In genomic region chr6:21697641-21698040, GRCm38 (mm10) we compare ENCODE assay signal across 25 mouse cellular contexts.
DNase-seq lines count a peak whose midpoint lies in the region; ATAC-seq and TF ChIP-seq lines count a peak whose summit lies in the region.
"Had no signal": no experiment of that assay in that cellular context is flagged by ENCODE, and none has a peak within 500 bp of the region (broad histone marks: within the 10 kb centered on the region; RNA-seq: fewer than 3 reads in every experiment).

No protein-coding gene starts in this region.

- DNase-seq in hindbrain, embryonic 14.5 days (ENCODE audit: low spot score): no peak
- DNase-seq in hindbrain, postnatal 0 days (ENCODE audit: low spot score): peak; percentile 36
- DNase-seq in hindbrain, embryonic 11.5 days (ENCODE audit: low spot score): no peak
- peak; percentile 39 for DNase-seq in midbrain, embryonic 11.5 days (ENCODE audit: low spot score, missing footprints)
- DNase-seq in midbrain, embryonic 10.5 days (ENCODE audit: low spot score): no peak
- peak; percentile 52 for DNase-seq in midbrain, postnatal 0 days (ENCODE audit: low spot score)
- DNase-seq: adrenal gland, adult 8-10 months; adrenal gland, postnatal 14 days; adrenal gland, postnatal 36 days; B cell, adult 2 months; cerebellum, adult 11-12 months; cerebellum, adult 2 months; cerebellum, adult 9-10 months; cerebellum, postnatal 10 days; cerebellum, postnatal 25 days had no signal

- no peak overlapping the region for H3K4me2 ChIP-seq in hindbrain, embryonic 15.5 days
- no peak overlapping the region for H3K4me2 ChIP-seq in hindbrain, embryonic 14.5 days (replicated peaks)
- no peak overlapping the region for H3K4me2 ChIP-seq in hindbrain, postnatal 0 days (ENCODE audit: low read depth, low read length)
- H3K4me2 ChIP-seq in hindbrain, embryonic 11.5 days (replicated peaks; ENCODE audit: low read depth, low read length): no peak overlapping the region
- no peak overlapping the region for H3K4me2 ChIP-seq in midbrain, embryonic 11.5 days
- H3K4me2 ChIP-seq in midbrain, postnatal 0 days (ENCODE audit: low read depth, low read length, poor library complexity, severe bottlenecking): no peak overlapping the region
- H3K4me2 ChIP-seq in midbrain, embryonic 15.5 days: no peak overlapping the region
- H3K4me2 ChIP-seq: embryonic facial prominence, embryonic 12.5 days; forebrain, embryonic 13.5 days had no signal

- no peaks in the 10 kb centered on the region for H3K36me3 ChIP-seq in hindbrain, embryonic 15.5 days
- H3K36me3 ChIP-seq in hindbrain, embryonic 14.5 days (replicated peaks; ENCODE audit: control insufficient read depth, insufficient read depth): no peaks in the 10 kb centered on the region
- no peaks in the 10 kb centered on the region for H3K36me3 ChIP-seq in hindbrain, postnatal 0 days (ENCODE audit: insufficient read depth, low read length)
- no peaks in the 10 kb centered on the region for H3K36me3 ChIP-seq in hindbrain, embryonic 11.5 days (ENCODE audit: control insufficient read depth, insufficient read depth, low read length)
- H3K36me3 ChIP-seq in midbrain, embryonic 11.5 days (ENCODE audit: control insufficient read depth, insufficient read depth, low read length): no peaks in the 10 kb centered on the region
- no peaks in the 10 kb centered on the region for H3K36me3 ChIP-seq in midbrain, embryonic 10.5 days
- no peaks in the 10 kb centered on the region for H3K36me3 ChIP-seq in midbrain, postnatal 0 days (ENCODE audit: insufficient read depth, low read length)
- H3K36me3 ChIP-seq in midbrain, embryonic 15.5 days (replicated peaks): no peaks in the 10 kb centered on the region
- H3K36me3 ChIP-seq: embryonic facial prominence, embryonic 10.5 days; embryonic facial prominence, embryonic 12.5 days; G1E had no signal

- WGBS in hindbrain, embryonic 15.5 days: 46% methylated on average over 3 of the region's 3 CpGs
- WGBS in hindbrain, embryonic 14.5 days: 54% methylated on average over 3 of the region's 3 CpGs
- 48% methylated on average over 3 of the region's 3 CpGs for WGBS in hindbrain, postnatal 0 days
- 59% methylated on average over 3 of the region's 3 CpGs for WGBS in hindbrain, embryonic 11.5 days
- 70% methylated on average over 3 of the region's 3 CpGs for WGBS in midbrain, embryonic 11.5 days
- 73% methylated on average over 3 of the region's 3 CpGs for WGBS in midbrain, embryonic 10.5 days
- 62% methylated on average over 3 of the region's 3 CpGs for WGBS in midbrain, postnatal 0 days
- WGBS in midbrain, embryonic 15.5 days: 61% methylated on average over 3 of the region's 3 CpGs

- H3K27ac ChIP-seq in hindbrain, embryonic 15.5 days (replicated peaks): peak overlapping the region; percentile 39; the same call in 1 of the 2 replicates
- H3K27ac ChIP-seq in hindbrain, embryonic 14.5 days: no peak overlapping the region
- H3K27ac ChIP-seq in hindbrain, postnatal 0 days: peak overlapping the region; percentile 54; the same call in 1 of the 2 replicates
- H3K27ac ChIP-seq in hindbrain, embryonic 11.5 days (ENCODE audit: low read depth, low read length): no peak overlapping the region
- no peak overlapping the region for H3K27ac ChIP-seq in midbrain, embryonic 11.5 days (ENCODE audit: low read depth, low read length)
- no peak overlapping the region for H3K27ac ChIP-seq in midbrain, embryonic 10.5 days (replicated peaks)
- no peak overlapping the region; the same call in 1 of the 2 replicates for H3K27ac ChIP-seq in midbrain, postnatal 0 days (ENCODE audit: low read depth, low read length)
- no peak overlapping the region for H3K27ac ChIP-seq in midbrain, embryonic 15.5 days
- H3K27ac ChIP-seq: embryonic facial prominence, embryonic 10.5 days; embryonic facial prominence, embryonic 12.5 days; forebrain, embryonic 13.5 days had no signal

- H3K9me3 ChIP-seq in hindbrain, embryonic 15.5 days: no peaks in the 10 kb centered on the region
- no peaks in the 10 kb centered on the region for H3K9me3 ChIP-seq in hindbrain, embryonic 14.5 days (ENCODE audit: control insufficient read depth, low read length)
- no peaks in the 10 kb centered on the region for H3K9me3 ChIP-seq in hindbrain, postnatal 0 days (ENCODE audit: low read length)
- no peaks in the 10 kb centered on the region for H3K9me3 ChIP-seq in hindbrain, embryonic 11.5 days (ENCODE audit: control insufficient read depth, low read length)
- H3K9me3 ChIP-seq in midbrain, embryonic 11.5 days (ENCODE audit: control insufficient read depth, low read length): no peaks in the 10 kb centered on the region
- H3K9me3 ChIP-seq in midbrain, embryonic 10.5 days (replicated peaks): no peaks in the 10 kb centered on the region
- H3K9me3 ChIP-seq in midbrain, postnatal 0 days (ENCODE audit: low read length): no peaks in the 10 kb centered on the region
- no peaks in the 10 kb centered on the region for H3K9me3 ChIP-seq in midbrain, embryonic 15.5 days
- H3K9me3 ChIP-seq: embryonic facial prominence, embryonic 10.5 days; embryonic facial prominence, embryonic 12.5 days; forebrain, embryonic 13.5 days; G1E had no signal

- no peak overlapping the region for H3K9ac ChIP-seq in hindbrain, embryonic 15.5 days
- H3K9ac ChIP-seq in hindbrain, embryonic 14.5 days: no peak overlapping the region
- H3K9ac ChIP-seq in hindbrain, postnatal 0 days (replicated peaks; ENCODE audit: low read length): no peak overlapping the region
- H3K9ac ChIP-seq in hindbrain, embryonic 11.5 days (ENCODE audit: low read depth, low read length): no peak overlapping the region
- no peak overlapping the region for H3K9ac ChIP-seq in midbrain, embryonic 11.5 days (ENCODE audit: low read length)
- no peak overlapping the region for H3K9ac ChIP-seq in midbrain, postnatal 0 days (replicated peaks; ENCODE audit: low read length, poor library complexity, severe bottlenecking)
- H3K9ac ChIP-seq in midbrain, embryonic 15.5 days: no peak overlapping the region
- H3K9ac ChIP-seq: embryonic facial prominence, embryonic 12.5 days; forebrain, embryonic 13.5 days had no signal

- no peaks in the 10 kb centered on the region for H3K4me1 ChIP-seq in hindbrain, embryonic 15.5 days (replicated peaks)
- no peaks in the 10 kb centered on the region for H3K4me1 ChIP-seq in hindbrain, embryonic 14.5 days (replicated peaks; ENCODE audit: control insufficient read depth, insufficient read depth, low read length)
- H3K4me1 ChIP-seq in hindbrain, postnatal 0 days (ENCODE audit: insufficient read depth, low read length): no peaks in the 10 kb centered on the region
- H3K4me1 ChIP-seq in hindbrain, embryonic 11.5 days (replicated peaks; ENCODE audit: control insufficient read depth, insufficient read depth, low read length): no peaks in the 10 kb centered on the region
- H3K4me1 ChIP-seq in midbrain, embryonic 11.5 days (ENCODE audit: control insufficient read depth, insufficient read depth, low read length): no peaks in the 10 kb centered on the region
- H3K4me1 ChIP-seq in midbrain, embryonic 10.5 days: no peaks in the 10 kb centered on the region
- no peaks in the 10 kb centered on the region for H3K4me1 ChIP-seq in midbrain, postnatal 0 days (ENCODE audit: insufficient read depth, low read length)
- no peaks in the 10 kb centered on the region for H3K4me1 ChIP-seq in midbrain, embryonic 15.5 days
- H3K4me1 ChIP-seq: embryonic facial prominence, embryonic 10.5 days; embryonic facial prominence, embryonic 12.5 days had no signal

- H3K4me3 ChIP-seq in hindbrain, embryonic 15.5 days: no peak overlapping the region
- no peak overlapping the region for H3K4me3 ChIP-seq in hindbrain, embryonic 14.5 days (replicated peaks; ENCODE audit: low read length)
- no peak overlapping the region for H3K4me3 ChIP-seq in hindbrain, postnatal 0 days (ENCODE audit: low read length)
- no peak overlapping the region for H3K4me3 ChIP-seq in hindbrain, embryonic 11.5 days (ENCODE audit: low read depth, low read length)
- no peak overlapping the region for H3K4me3 ChIP-seq in midbrain, embryonic 11.5 days (ENCODE audit: low read depth, low read length)
- H3K4me3 ChIP-seq in midbrain, embryonic 10.5 days: no peak overlapping the region
- no peak overlapping the region for H3K4me3 ChIP-seq in midbrain, postnatal 0 days (ENCODE audit: low read depth, low read length)
- no peak overlapping the region for H3K4me3 ChIP-seq in midbrain, embryonic 15.5 days
- H3K4me3 ChIP-seq: embryonic facial prominence, embryonic 10.5 days; embryonic facial prominence, embryonic 12.5 days; forebrain, embryonic 13.5 days had no signal

- no peak for ATAC-seq in hindbrain, embryonic 15.5 days (ENCODE audit: low FRiP score, low read depth)
- no peak for ATAC-seq in hindbrain, embryonic 14.5 days (ENCODE audit: low FRiP score)
- 0 out of 2 replicates have a peak, but pooled peaks have one; percentile 43 for ATAC-seq in hindbrain, postnatal 0 days
- ATAC-seq in hindbrain, embryonic 11.5 days (ENCODE audit: low FRiP score): no peak
- ATAC-seq in midbrain, embryonic 11.5 days (ENCODE audit: low FRiP score): no peak
- no peak; the same call in 1 of the 2 replicates for ATAC-seq in midbrain, postnatal 0 days (ENCODE audit: low FRiP score)
- ATAC-seq in midbrain, embryonic 15.5 days (replicated peaks): no peak
- ATAC-seq: activated CD4-positive, CD25-positive, alpha-beta regulatory T cell, adult 4 months; CD4-positive, CD25-positive, alpha-beta regulatory T cell, adult 4 months; forebrain, embryonic 13.5 days; Patski had no signal

- TF ChIP-seq CTCF in hindbrain, postnatal 0 days (IDR thresholded peaks at IDR 0.05; ENCODE audit: low read depth): no peak
- no peak for TF ChIP-seq CTCF in midbrain, postnatal 0 days (IDR thresholded peaks at IDR 0.05)

- H3K27me3 ChIP-seq in hindbrain, embryonic 15.5 days: no peaks in the 10 kb centered on the region
- no peaks in the 10 kb centered on the region for H3K27me3 ChIP-seq in hindbrain, embryonic 14.5 days (ENCODE audit: control insufficient read depth, insufficient read depth, low read length)
- H3K27me3 ChIP-seq in hindbrain, postnatal 0 days (ENCODE audit: insufficient read depth, low read length): no peaks in the 10 kb centered on the region
- no peaks in the 10 kb centered on the region for H3K27me3 ChIP-seq in hindbrain, embryonic 11.5 days (ENCODE audit: control insufficient read depth, insufficient read depth, low read length)
- no peaks in the 10 kb centered on the region for H3K27me3 ChIP-seq in midbrain, embryonic 11.5 days (ENCODE audit: control insufficient read depth, insufficient read depth, low read length)
- H3K27me3 ChIP-seq in midbrain, embryonic 10.5 days (ENCODE audit: low read depth, poor library complexity, severe bottlenecking): no peaks in the 10 kb centered on the region
- H3K27me3 ChIP-seq in midbrain, postnatal 0 days (ENCODE audit: insufficient read depth, low read length): no peaks in the 10 kb centered on the region
- no peaks in the 10 kb centered on the region for H3K27me3 ChIP-seq in midbrain, embryonic 15.5 days (replicated peaks)
- H3K27me3 ChIP-seq: CH12.LX; embryonic facial prominence, embryonic 12.5 days; forebrain, embryonic 13.5 days had no signal

Comparison
In these comparisons a context has a peak if more than half of its experiments do, and no peak if none do; other contexts are left out.
1. H3K27ac ChIP-seq: peak in hindbrain, embryonic 15.5 days (single experiment) and hindbrain, postnatal 0 days (single experiment); none in hindbrain, embryonic 14.5 days (single experiment), hindbrain, embryonic 11.5 days (single experiment), midbrain, embryonic 11.5 days (single experiment), midbrain, embryonic 10.5 days (single experiment), midbrain, postnatal 0 days (single experiment) and midbrain, embryonic 15.5 days (single experiment).
2. DNase-seq: peak in hindbrain, postnatal 0 days (single experiment), midbrain, embryonic 11.5 days (single experiment) and midbrain, postnatal 0 days (single experiment); none in hindbrain, embryonic 14.5 days (single experiment), hindbrain, embryonic 11.5 days (single experiment) and midbrain, embryonic 10.5 days (single experiment).